Mouse (Mus musculus) spleen, adult 2 months (tissue): ENCODE measurements around the gene Gm49321.

Source experiments
- CTCF ChIP-seq: fragments of 200-500 bp; IDR thresholded peaks from 2 replicates; pipeline ENCODE4 v1.5.1; 2011; ENCODE audit warnings: mild to moderate bottlenecking, inconsistent platforms; ENCODE audit not compliant: insufficient read depth, insufficient read length, insufficient replicate concordance; ENCODE audit errors: extremely low read depth
- POLR2A ChIP-seq: fragments of 200-500 bp; IDR thresholded peaks from 2 replicates; pipeline ENCODE4 v1.6.1; 2011; ENCODE audit warnings: low read depth, low read length, inconsistent platforms

- no peak for TF ChIP-seq CTCF
- no peak for TF ChIP-seq POLR2A
Measured at GRCm38 (mm10) chr12:73986299-73986698, 48.8 kb downstream of the Gm49321 start.
